Mouse (Mus musculus) lung, embryonic 16.5 days (tissue): ENCODE results near the gene Trim65. TPM values are rescaled to one million over a fixed set of nuclear protein-coding genes. Genes with fewer than 3 reads are reported as not detected.

Experiments
- ATAC-seq: fragments of 200-750 bp; cut with Nextera tagmentation; 2 replicates; pipeline ENCODE4 v1.8.0; 2017; ENCODE audit warnings: low read depth, mild to moderate bottlenecking, moderate library complexity
- H3K27ac ChIP-seq: fragments of 300-500 bp; sonication (generic); 2 replicates; pipeline ENCODE4 v1.5.1; 2014; ENCODE audit warnings: mild to moderate bottlenecking, control low read depth, low read length
- H3K27me3 ChIP-seq: fragments of 300-500 bp; sonication (generic); 2 replicates; pipeline ENCODE4 v1.6.1; 2014; ENCODE audit warnings: low read depth, low read length, mixed read lengths; ENCODE audit not compliant: control insufficient read depth, insufficient read depth
- H3K36me3 ChIP-seq: fragments of 300-500 bp; sonication (generic); 2 replicates; pipeline ENCODE4 v1.6.1; 2014; ENCODE audit warnings: low read length; ENCODE audit not compliant: control insufficient read depth, insufficient read depth
- H3K4me1 ChIP-seq: fragments of 300-500 bp; sonication (generic); replicated peaks from 2 replicates; pipeline ENCODE4 v1.6.1; 2014; ENCODE audit warnings: low read length, mixed read lengths; ENCODE audit not compliant: control insufficient read depth, insufficient read depth
- H3K4me2 ChIP-seq: fragments of 300-500 bp; sonication (generic); 2 replicates; pipeline ENCODE4 v1.6.1; 2014; ENCODE audit warnings: low read depth, low read length, control low read depth
- H3K4me3 ChIP-seq: fragments of 300-500 bp; sonication (generic); 2 replicates; pipeline ENCODE4 v1.5.1; 2014; ENCODE audit warnings: mild to moderate bottlenecking, low read length, control low read depth
- H3K9ac ChIP-seq: fragments of 300-500 bp; sonication (generic); 2 replicates; pipeline ENCODE4 v1.6.1; 2014; ENCODE audit warnings: low read length, control low read depth
- H3K9me3 ChIP-seq: fragments of 300-500 bp; sonication (generic); 2 replicates; pipeline ENCODE4 v1.6.1; 2016; ENCODE audit warnings: low read length; ENCODE audit not compliant: control insufficient read depth
- WGBS: fragments of 180-500 bp; shearing (Covaris S2); extraction: QIAGEN DNeasy Blood & Tissue Kit; methylation state at CpG from one replicate; pipeline ENCODE4 v1.1.7; 2014; 5-methylcytosine and 5-hydroxymethylcytosine counted together
- polyA plus RNA-seq: library from polyadenylated mRNA; unstranded; fragments of >200 nt; fragmentation: Nextera tagmentation; extraction: Ambion mirVana; gene quantifications from 2 replicates; pipeline ENCODE4 v1.2.1, GENCODE M21; 2015

Trim65 gene
- polyA plus RNA-seq, 1 experiment from 2014 or later: 6.4 TPM

DNA sequence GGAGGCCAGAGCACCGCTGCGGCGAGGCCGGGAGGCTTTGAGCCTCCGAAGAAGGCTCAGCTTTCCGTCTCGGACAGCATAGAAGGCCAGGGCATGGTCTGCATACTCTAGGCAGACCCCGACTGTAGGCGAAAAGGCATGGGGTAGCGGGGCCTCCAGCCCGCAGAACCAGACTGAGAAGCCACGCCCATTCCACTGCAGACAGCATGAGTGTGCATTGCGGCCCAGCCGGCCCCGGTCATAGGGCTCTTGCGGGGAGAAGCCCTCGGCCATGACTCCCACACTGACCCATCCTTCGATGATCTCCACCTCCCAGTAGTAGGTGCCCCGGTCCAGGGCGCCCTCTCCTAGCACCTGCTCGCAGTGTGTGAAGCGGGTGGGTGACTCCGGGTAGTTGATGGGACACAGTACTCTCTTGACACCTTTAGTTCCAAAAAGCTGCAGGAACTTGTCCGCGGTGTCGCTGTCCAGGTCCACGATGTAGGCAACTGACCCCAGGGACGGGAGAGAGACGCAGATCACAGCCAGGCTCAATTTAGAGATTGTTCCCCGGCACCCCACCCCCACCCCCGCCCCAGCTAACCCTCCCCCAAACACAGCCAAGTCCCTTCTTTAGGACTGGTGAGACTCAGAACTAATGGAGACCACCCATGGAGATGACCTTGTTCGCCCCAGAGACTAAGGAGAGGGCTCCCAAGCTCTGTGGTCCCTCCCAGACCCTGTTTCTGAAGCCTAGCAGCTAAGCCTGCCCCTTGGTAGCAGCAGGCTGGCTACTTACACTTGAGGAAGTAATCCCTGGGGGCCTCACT lies 24.6 kb downstream of the Trim65 start:
- H3K4me3 ChIP-seq: peak overlapping the region; percentile 16; the same call in 1 of the 2 replicates
- WGBS: 33% methylated on average over 32 of the region's 32 CpGs
- peak overlapping the region; percentile 17; the same call in 1 of the 2 replicates for H3K9ac ChIP-seq

GRCm38 (mm10) chr11:116105065-116105464 lies 25.9 kb downstream of the Trim65 start:
- Histone ChIP-seq H3K9ac (no peak overlapping the region), H3K36me3 (no peaks in the 10 kb centered on the region), H3K9me3 (no peaks in the 10 kb centered on the region), H3K4me2 (no peak overlapping the region), H3K27ac (no peak overlapping the region; the same call in 1 of the 2 replicates), H3K4me1 (peaks cover 83% of the 10 kb centered on the region), H3K4me3 (no peak overlapping the region), H3K27me3 (peaks cover 31% of the 10 kb centered on the region)
- WGBS: 87% methylated on average over 2 of the region's 2 CpGs
- ATAC-seq: no peak

More for the DNA sequence above, 24.6 kb downstream of the Trim65 start:
- no peak for ATAC-seq
- H3K9me3 ChIP-seq: no peaks in the 10 kb centered on the region
- peaks cover 34% of the 10 kb centered on the region for H3K27me3 ChIP-seq
- H3K27ac ChIP-seq: no peak overlapping the region
- H3K4me2 ChIP-seq: peak overlapping the region; percentile 26; the same call in 1 of the 2 replicates
- H3K36me3 ChIP-seq: no peaks in the 10 kb centered on the region
- H3K4me1 ChIP-seq: peaks cover 76% of the 10 kb centered on the region

- ATAC-seq: peak; percentile 67
- Histone ChIP-seq H3K36me3 (no peaks in the 10 kb centered on the region), H3K27ac (peak overlapping the region; percentile 88), H3K4me2 (peak overlapping the region; percentile 12), H3K4me1 (peaks cover 76% of the 10 kb centered on the region), H3K4me3 (no peak overlapping the region), H3K27me3 (peaks cover 22% of the 10 kb centered on the region), H3K9me3 (no peaks in the 10 kb centered on the region), H3K9ac (peak overlapping the region; percentile 54)
- WGBS: 30% methylated on average over 14 of the region's 14 CpGs
These were observed 26.8 kb downstream of the Trim65 start for GRCm38 (mm10) chr11:116104006-116104646.

GRCm38 (mm10) chr11:116103572-116103971 lies 27.4 kb downstream of the Trim65 start:
- H3K4me2 ChIP-seq: no peak overlapping the region
- no peaks in the 10 kb centered on the region for H3K9me3 ChIP-seq
- WGBS: 58% methylated on average over 11 of the region's 12 CpGs
- H3K9ac ChIP-seq: 0 out of 2 replicates have a peak overlapping the region, but pooled peaks have one; percentile 33
- H3K36me3 ChIP-seq: no peaks in the 10 kb centered on the region
- H3K4me1 ChIP-seq: peaks cover 74% of the 10 kb centered on the region
- H3K27me3 ChIP-seq: peaks cover 17% of the 10 kb centered on the region
- H3K4me3 ChIP-seq: no peak overlapping the region
- peak overlapping the region; percentile 88 for H3K27ac ChIP-seq
- ATAC-seq: no peak

DNA sequence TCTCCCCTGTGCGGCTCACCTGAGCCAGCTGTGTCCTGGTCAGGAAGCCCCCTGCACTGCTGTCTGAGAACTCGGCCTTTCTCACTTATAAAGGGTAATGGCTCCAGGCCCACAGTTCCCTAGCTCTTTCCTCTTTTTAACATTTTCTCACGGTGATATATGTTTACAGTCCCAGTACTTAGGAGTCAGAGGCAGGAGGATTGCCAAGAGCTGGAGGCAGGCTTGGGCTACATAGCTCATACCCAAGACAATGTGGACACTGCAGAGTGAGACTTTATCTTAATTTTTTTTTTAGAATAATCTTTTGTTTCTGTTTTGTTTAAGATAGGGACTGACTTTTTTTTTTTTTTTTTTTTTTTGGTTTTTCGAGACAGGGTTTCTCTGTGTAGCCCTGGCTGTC lies 28.5 kb downstream of the Trim65 start:
- Histone ChIP-seq H3K4me2 (peak overlapping the region; percentile 7; the same call in 1 of the 2 replicates), H3K4me3 (no peak overlapping the region), H3K27me3 (peaks cover 6% of the 10 kb centered on the region), H3K36me3 (no peaks in the 10 kb centered on the region), H3K9me3 (no peaks in the 10 kb centered on the region), H3K9ac (peak overlapping the region; percentile 50), H3K27ac (peak overlapping the region; percentile 92), H3K4me1 (peaks cover 63% of the 10 kb centered on the region)
- no peak for ATAC-seq
- WGBS: 47% methylated on average over 3 of the region's 4 CpGs

DNA sequence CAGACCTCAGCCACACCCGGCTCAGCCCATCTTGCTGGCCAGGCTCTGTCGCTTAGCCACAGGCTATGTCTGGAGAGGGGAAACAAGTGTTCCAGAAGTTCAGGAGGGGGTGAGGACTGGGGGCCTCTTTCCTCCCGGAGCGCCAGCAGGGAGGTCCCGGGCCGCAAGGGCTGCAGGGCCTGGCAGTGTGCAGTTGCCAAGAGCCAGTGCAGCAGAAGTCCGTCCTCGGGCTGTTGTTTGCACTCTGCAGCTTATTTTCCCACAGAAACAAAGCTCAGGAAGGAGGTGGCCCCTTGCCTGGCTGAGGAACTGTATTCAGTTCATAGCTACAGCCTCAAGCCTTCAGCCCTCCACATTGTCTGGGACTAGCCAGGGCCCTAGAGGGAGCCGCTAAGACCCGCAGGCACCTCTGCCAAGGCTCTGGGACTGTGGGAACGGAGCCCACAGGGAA lies 29.0 kb downstream of the Trim65 start:
- peak overlapping the region; percentile 92 for H3K27ac ChIP-seq
- ATAC-seq: peak; percentile 69
- peaks cover 58% of the 10 kb centered on the region for H3K4me1 ChIP-seq
- H3K36me3 ChIP-seq: no peaks in the 10 kb centered on the region
- H3K27me3 ChIP-seq: peaks cover under 1% of the 10 kb centered on the region; the same call in 1 of the 2 replicates
- H3K9ac ChIP-seq: peak overlapping the region; percentile 50
- H3K4me2 ChIP-seq: peak overlapping the region; percentile 7; the same call in 1 of the 2 replicates
- no peaks in the 10 kb centered on the region for H3K9me3 ChIP-seq
- 10% methylated on average over 11 of the region's 11 CpGs for WGBS
- H3K4me3 ChIP-seq: no peak overlapping the region

GRCm38 (mm10) chr11:116100839-116101238 lies 30.1 kb downstream of the Trim65 start:
- Histone ChIP-seq H3K9me3 (peaks cover 4% of the 10 kb centered on the region), H3K4me1 (peaks cover 47% of the 10 kb centered on the region), H3K4me3 (no peak overlapping the region), H3K36me3 (no peaks in the 10 kb centered on the region), H3K9ac (no peak overlapping the region), H3K27ac (peak overlapping the region; percentile 28; the same call in 1 of the 2 replicates), H3K27me3 (no peaks in the 10 kb centered on the region), H3K4me2 (no peak overlapping the region)
- 85% methylated on average over 7 of the region's 7 CpGs for WGBS
- no peak for ATAC-seq

GRCm38 (mm10) chr11:116100385-116100784 lies 30.5 kb downstream of the Trim65 start:
- 63% methylated on average over 6 of the region's 6 CpGs for WGBS
- Histone ChIP-seq H3K4me3 (no peak overlapping the region), H3K27me3 (no peaks in the 10 kb centered on the region), H3K4me1 (peaks cover 47% of the 10 kb centered on the region), H3K36me3 (no peaks in the 10 kb centered on the region), H3K9me3 (peaks cover 4% of the 10 kb centered on the region), H3K9ac (no peak overlapping the region; the same call in 1 of the 2 replicates), H3K4me2 (no peak overlapping the region), H3K27ac (no peak overlapping the region)
- ATAC-seq: peak; percentile 24; the same call in 1 of the 2 replicates

DNA sequence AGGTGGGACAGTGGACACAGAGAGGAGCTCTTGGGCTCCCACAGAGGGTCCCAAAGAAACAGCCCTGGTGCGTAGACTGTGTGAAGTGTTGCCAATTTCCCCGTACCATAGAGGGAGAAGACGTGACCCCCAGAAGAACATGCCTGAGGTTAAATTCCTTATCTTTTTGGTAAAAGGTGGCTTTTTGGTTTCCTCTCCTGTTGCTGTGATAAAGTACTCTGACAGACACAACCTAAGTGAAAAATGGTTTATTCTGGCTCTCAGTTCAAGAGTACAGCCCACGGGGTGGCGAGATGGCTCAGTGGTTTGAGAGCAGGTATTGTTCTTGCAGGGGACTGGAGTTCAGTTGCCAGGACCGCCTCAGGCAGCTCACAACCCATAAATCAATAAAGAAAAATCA lies 31.5 kb downstream of the Trim65 start:
- no peak overlapping the region for H3K4me2 ChIP-seq
- 73% methylated on average over 6 of the region's 6 CpGs for WGBS
- H3K9ac ChIP-seq: no peak overlapping the region
- H3K27me3 ChIP-seq: no peaks in the 10 kb centered on the region
- H3K9me3 ChIP-seq: peaks cover 4% of the 10 kb centered on the region
- H3K27ac ChIP-seq: peak overlapping the region; percentile 36; the same call in 1 of the 2 replicates
- no peak for ATAC-seq
- H3K4me3 ChIP-seq: no peak overlapping the region
- H3K4me1 ChIP-seq: peaks cover 44% of the 10 kb centered on the region
- H3K36me3 ChIP-seq: no peaks in the 10 kb centered on the region
